Comparison of ENCODE assay signal across 9 mouse cellular contexts in genomic region chr5:113973790-113974189, GRCm38 (mm10). TPM values are rescaled to one million over a fixed set of nuclear protein-coding genes. Genes with fewer than 3 reads are reported as not detected.
A peak's percentile ranks its signal among the peaks of the same experiment; 100 is the strongest.
DNase-seq lines count a peak whose midpoint lies in the region; ATAC-seq and TF ChIP-seq lines count a peak whose summit lies in the region.
"Had no signal": no experiment of that assay in that cellular context is flagged by ENCODE, and none has a peak within 500 bp of the region (broad histone marks: within the 10 kb centered on the region; RNA-seq: fewer than 3 reads in every experiment).

No protein-coding gene starts in this region.

- H3K27me3 ChIP-seq in lung, embryonic 14.5 days (ENCODE audit: insufficient read depth, low read length), result no peaks in the 10 kb centered on the region
- H3K27me3 ChIP-seq in embryonic facial prominence, embryonic 14.5 days (replicated peaks; ENCODE audit: control insufficient read depth, insufficient read depth, low read length), result no peaks in the 10 kb centered on the region
- H3K27me3 ChIP-seq in heart, embryonic 16.5 days (ENCODE audit: control insufficient read depth, insufficient read depth, low read length), result no peaks in the 10 kb centered on the region
- no peaks in the 10 kb centered on the region for H3K27me3 ChIP-seq in liver, embryonic 16.5 days (ENCODE audit: control insufficient read depth, insufficient read depth, low read depth, low read length)
- H3K27me3 ChIP-seq: embryonic facial prominence, embryonic 12.5 days had no signal

- DNase-seq in lung, embryonic 14.5 days, result no peak
- no peak for DNase-seq in lung, postnatal 25 days (ENCODE audit: low spot score)
- no peak for DNase-seq in embryonic facial prominence, embryonic 14.5 days (ENCODE audit: low spot score)
- DNase-seq in right cerebral cortex, postnatal 25 days, result no peak
- no peak for DNase-seq in retina, embryonic 14.5 days (ENCODE audit: low spot score)

- H3K4me3 ChIP-seq in lung, embryonic 14.5 days (ENCODE audit: low read depth, low read length), result peak overlapping the region; percentile 15
- H3K4me3 ChIP-seq in embryonic facial prominence, embryonic 14.5 days (ENCODE audit: low read depth, low read length), result no peak overlapping the region
- H3K4me3 ChIP-seq in heart, embryonic 16.5 days (ENCODE audit: low read length), result no peak overlapping the region
- peak overlapping the region; percentile 62 for H3K4me3 ChIP-seq in liver, embryonic 16.5 days (ENCODE audit: low read depth, low read length)
- H3K4me3 ChIP-seq: embryonic facial prominence, embryonic 12.5 days had no signal

- WGBS in lung, embryonic 14.5 days, result 60% methylated on average over 8 of the region's 8 CpGs
- 86% methylated on average over 8 of the region's 8 CpGs for WGBS in embryonic facial prominence, embryonic 14.5 days
- WGBS in heart, embryonic 16.5 days, result 65% methylated on average over 8 of the region's 8 CpGs
- 47% methylated on average over 8 of the region's 8 CpGs for WGBS in liver, embryonic 16.5 days (ENCODE audit: insufficient replicate concordance)

- peak overlapping the region; percentile 48 for H3K4me2 ChIP-seq in lung, embryonic 14.5 days
- H3K4me2 ChIP-seq in embryonic facial prominence, embryonic 14.5 days (ENCODE audit: low read depth, low read length), result 0 out of 2 replicates have a peak overlapping the region, but pooled peaks have one; percentile 1
- peak overlapping the region; percentile 32; the same call in 1 of the 2 replicates for H3K4me2 ChIP-seq in heart, embryonic 16.5 days (ENCODE audit: low read depth, low read length)
- H3K4me2 ChIP-seq in liver, embryonic 16.5 days (ENCODE audit: low read depth, low read length), result peak overlapping the region; percentile 80
- H3K4me2 ChIP-seq: embryonic facial prominence, embryonic 12.5 days had no signal

- TF ChIP-seq CTCF in lung, embryonic 14.5 days (IDR thresholded peaks at IDR 0.05; ENCODE audit: low read depth), result no peak

- no peaks in the 10 kb centered on the region for H3K9me3 ChIP-seq in lung, embryonic 14.5 days (ENCODE audit: low read depth, low read length)
- no peaks in the 10 kb centered on the region for H3K9me3 ChIP-seq in embryonic facial prominence, embryonic 14.5 days (ENCODE audit: control insufficient read depth, low read length)
- H3K9me3 ChIP-seq in heart, embryonic 16.5 days (replicated peaks; ENCODE audit: control insufficient read depth, low read length), result no peaks in the 10 kb centered on the region
- no peaks in the 10 kb centered on the region for H3K9me3 ChIP-seq in liver, embryonic 16.5 days (replicated peaks; ENCODE audit: control insufficient read depth, low read length)
- H3K9me3 ChIP-seq: embryonic facial prominence, embryonic 12.5 days had no signal

- H3K36me3 ChIP-seq in lung, embryonic 14.5 days (ENCODE audit: insufficient read depth), result peaks cover 27% of the 10 kb centered on the region
- peaks cover 25% of the 10 kb centered on the region for H3K36me3 ChIP-seq in embryonic facial prominence, embryonic 14.5 days (ENCODE audit: control insufficient read depth, insufficient read depth, low read length)
- peaks cover 5% of the 10 kb centered on the region; the same call in 1 of the 2 replicates for H3K36me3 ChIP-seq in heart, embryonic 16.5 days (ENCODE audit: control insufficient read depth, insufficient read depth)
- H3K36me3 ChIP-seq in liver, embryonic 16.5 days (ENCODE audit: control insufficient read depth, insufficient read depth), result peaks cover 14% of the 10 kb centered on the region

- peaks cover 29% of the 10 kb centered on the region for H3K4me1 ChIP-seq in lung, embryonic 14.5 days (ENCODE audit: insufficient read depth)
- peaks cover 16% of the 10 kb centered on the region for H3K4me1 ChIP-seq in embryonic facial prominence, embryonic 14.5 days (ENCODE audit: control insufficient read depth, insufficient read depth, low read length)
- H3K4me1 ChIP-seq in heart, embryonic 16.5 days (ENCODE audit: control insufficient read depth, insufficient read depth, low read length), result peaks cover 34% of the 10 kb centered on the region
- H3K4me1 ChIP-seq in liver, embryonic 16.5 days (ENCODE audit: control insufficient read depth, low read depth, low read length), result peaks cover 76% of the 10 kb centered on the region

- peak overlapping the region; percentile 89 for H3K27ac ChIP-seq in lung, embryonic 14.5 days (ENCODE audit: low read depth)
- H3K27ac ChIP-seq in embryonic facial prominence, embryonic 14.5 days (replicated peaks; ENCODE audit: low read depth, low read length), result no peak overlapping the region
- peak overlapping the region; percentile 54 for H3K27ac ChIP-seq in heart, embryonic 16.5 days (ENCODE audit: low read length)
- H3K27ac ChIP-seq in liver, embryonic 16.5 days (ENCODE audit: low read length), result peak overlapping the region; percentile 95

- no peak for ATAC-seq in lung, embryonic 14.5 days (ENCODE audit: insufficient read depth)
- ATAC-seq in embryonic facial prominence, embryonic 14.5 days (ENCODE audit: low read depth), result no peak
- ATAC-seq in heart, embryonic 16.5 days (replicated peaks; ENCODE audit: extremely low read depth, insufficient read depth, low FRiP score), result no peak
- ATAC-seq in liver, embryonic 16.5 days (ENCODE audit: low read depth), result peak; percentile 6; the same call in 1 of the 2 replicates
- no peak for ATAC-seq in frontal cortex, adult (ENCODE audit: low TSS enrichment)

- H3K9ac ChIP-seq in lung, embryonic 14.5 days, result peak overlapping the region; percentile 35; the same call in 1 of the 2 replicates
- H3K9ac ChIP-seq in embryonic facial prominence, embryonic 14.5 days (ENCODE audit: low read depth, low read length), result no peak overlapping the region
- no peak overlapping the region for H3K9ac ChIP-seq in heart, embryonic 16.5 days (ENCODE audit: low read length)
- H3K9ac ChIP-seq in liver, embryonic 16.5 days (ENCODE audit: low read depth, low read length), result peak overlapping the region; percentile 73
- H3K9ac ChIP-seq: embryonic facial prominence, embryonic 12.5 days had no signal

RNA-seq across cellular contexts. Expression of gene Ssh1, which starts 19.9 kb away (rescaled TPM):
- 25.0 and 29.9 TPM in 2 replicates for polyA plus RNA-seq in lung, embryonic 14.5 days (2014; fragmentation: Nextera tagmentation; extraction: Ambion mirVana)
- 16.5 and 17.1 TPM in 2 replicates for polyA plus RNA-seq in embryonic facial prominence, embryonic 14.5 days (2014; fragmentation: Nextera tagmentation; extraction: Ambion mirVana)
- polyA plus RNA-seq in heart, embryonic 16.5 days (2015; fragmentation: Nextera tagmentation; extraction: Ambion mirVana), result 8.6 and 9.1 TPM in 2 replicates
- polyA plus RNA-seq in liver, embryonic 16.5 days (2015; fragmentation: Nextera tagmentation; extraction: Ambion mirVana), result 6.1 and 6.8 TPM in 2 replicates

RNA-seq across cellular contexts. Expression of gene Dao, which starts 29.7 kb away (rescaled TPM):
- polyA plus RNA-seq in lung, embryonic 14.5 days (2014; fragmentation: Nextera tagmentation; extraction: Ambion mirVana), result not detected in 2 replicates
- not detected in 2 replicates for polyA plus RNA-seq in embryonic facial prominence, embryonic 14.5 days (2014; fragmentation: Nextera tagmentation; extraction: Ambion mirVana)
- polyA plus RNA-seq in heart, embryonic 16.5 days (2015; fragmentation: Nextera tagmentation; extraction: Ambion mirVana), result not detected in 2 replicates
- polyA plus RNA-seq in liver, embryonic 16.5 days (2015; fragmentation: Nextera tagmentation; extraction: Ambion mirVana), result 0.21 TPM in 1 of 2 replicates, not detected in the other
- polyA plus RNA-seq: embryonic facial prominence, embryonic 12.5 days had no signal

Comparison
In these comparisons a context has a peak if more than half of its experiments do, and no peak if none do; other contexts are left out.
1. H3K4me2 ChIP-seq: peak in every context shown above with its lines; median percentile 80 in liver, embryonic 16.5 days; 48 in lung, embryonic 14.5 days; 32 in heart, embryonic 16.5 days; 1 in embryonic facial prominence, embryonic 14.5 days.
2. H3K4me3 ChIP-seq: peak in lung, embryonic 14.5 days (single experiment) and liver, embryonic 16.5 days (single experiment); none in embryonic facial prominence, embryonic 14.5 days (single experiment) and heart, embryonic 16.5 days (single experiment).
3. H3K9ac ChIP-seq: peak in lung, embryonic 14.5 days (single experiment) and liver, embryonic 16.5 days (single experiment); none in embryonic facial prominence, embryonic 14.5 days (single experiment) and heart, embryonic 16.5 days (single experiment).